Mouse (Mus musculus): Measurements from ENCODE around the gene Ttc4. TPM values are rescaled to one million over a fixed set of nuclear protein-coding genes. Genes with fewer than 3 reads are reported as not detected.
A peak's percentile ranks its signal among the peaks of the same experiment; 100 is the strongest.

The Ttc4 gene
- polyA plus RNA-seq, 1 experiment from 2014 or later: 121 TPM

DNA sequence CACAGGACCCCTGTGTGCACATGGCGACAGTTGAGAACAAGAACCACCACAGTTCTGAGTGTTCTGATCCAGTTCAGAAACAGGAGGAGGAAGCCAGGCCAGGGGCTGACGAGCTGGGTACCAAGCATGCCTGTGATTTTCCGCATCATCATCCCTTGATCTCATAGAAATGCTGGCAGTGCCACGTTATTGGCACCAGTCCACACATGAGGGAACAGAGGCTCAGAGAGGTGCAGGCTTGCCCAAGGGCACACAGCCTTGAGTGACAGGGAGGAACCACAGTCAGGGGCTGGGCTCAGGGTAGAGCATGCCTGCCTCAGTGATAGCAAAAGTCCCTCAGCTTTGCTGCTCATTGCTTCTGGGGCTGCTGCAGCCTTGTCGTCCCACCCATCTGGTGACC lies 50.9 kb downstream of the Ttc4 start:
- H3K4me1 ChIP-seq (ENCODE audit: control insufficient read depth, insufficient read depth, low read length): peaks cover 25% of the 10 kb centered on the region
- H3K36me3 ChIP-seq (ENCODE audit: control insufficient read depth, insufficient read depth, low read length): no peaks in the 10 kb centered on the region
- no peak overlapping the region for H3K4me3 ChIP-seq (replicated peaks; ENCODE audit: low read depth, low read length)
- H3K4me2 ChIP-seq (ENCODE audit: low read length): no peak overlapping the region
- no peak overlapping the region for H3K27ac ChIP-seq (replicated peaks; ENCODE audit: low read depth, low read length)
- DNase-seq: no peak
- WGBS: 79% methylated on average over 5 of the region's 5 CpGs
- ATAC-seq (ENCODE audit: low FRiP score, low TSS enrichment): no peak
- no peak overlapping the region for H3K9ac ChIP-seq (replicated peaks; ENCODE audit: low read length)
- H3K27me3 ChIP-seq (ENCODE audit: control insufficient read depth, insufficient read depth, low read length): peaks cover under 1% of the 10 kb centered on the region; the same call in 1 of the 2 replicates
- no peaks in the 10 kb centered on the region for H3K9me3 ChIP-seq (ENCODE audit: control insufficient read depth, low read length)

DNA sequence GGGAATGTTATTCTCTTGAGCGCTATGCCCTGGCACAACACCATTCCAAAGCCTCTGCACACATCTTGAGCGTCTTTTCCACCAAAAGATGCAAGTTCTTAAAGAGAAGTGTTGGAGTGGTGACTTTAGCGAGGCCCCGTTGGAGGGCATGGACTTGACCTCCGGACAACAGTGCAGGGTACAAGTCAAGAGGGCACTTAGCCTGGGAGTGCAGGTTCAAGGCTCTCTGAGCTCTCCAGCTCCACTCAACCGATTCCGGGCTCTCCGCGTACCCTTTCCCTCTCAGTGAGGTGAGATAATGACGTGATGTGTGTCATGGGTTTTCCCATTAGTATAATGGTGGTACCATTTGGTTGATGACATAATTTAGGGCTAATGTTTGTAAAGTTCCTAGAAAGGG lies 54.5 kb downstream of the Ttc4 start:
- H3K4me3 ChIP-seq (replicated peaks; ENCODE audit: low read depth, low read length): no peak overlapping the region
- H3K4me2 ChIP-seq (ENCODE audit: low read length): no peak overlapping the region
- 89% methylated on average over 10 of the region's 10 CpGs for WGBS
- no peaks in the 10 kb centered on the region for H3K36me3 ChIP-seq (ENCODE audit: control insufficient read depth, insufficient read depth, low read length)
- no peaks in the 10 kb centered on the region for H3K9me3 ChIP-seq (ENCODE audit: control insufficient read depth, low read length)
- no peak overlapping the region for H3K27ac ChIP-seq (replicated peaks; ENCODE audit: low read depth, low read length)
- H3K4me1 ChIP-seq (ENCODE audit: control insufficient read depth, insufficient read depth, low read length): no peaks in the 10 kb centered on the region
- peaks cover 12% of the 10 kb centered on the region for H3K27me3 ChIP-seq (ENCODE audit: control insufficient read depth, insufficient read depth, low read length)
- H3K9ac ChIP-seq (replicated peaks; ENCODE audit: low read length): no peak overlapping the region
- no peak for ATAC-seq (ENCODE audit: low FRiP score, low TSS enrichment)
- no peak for DNase-seq

DNA sequence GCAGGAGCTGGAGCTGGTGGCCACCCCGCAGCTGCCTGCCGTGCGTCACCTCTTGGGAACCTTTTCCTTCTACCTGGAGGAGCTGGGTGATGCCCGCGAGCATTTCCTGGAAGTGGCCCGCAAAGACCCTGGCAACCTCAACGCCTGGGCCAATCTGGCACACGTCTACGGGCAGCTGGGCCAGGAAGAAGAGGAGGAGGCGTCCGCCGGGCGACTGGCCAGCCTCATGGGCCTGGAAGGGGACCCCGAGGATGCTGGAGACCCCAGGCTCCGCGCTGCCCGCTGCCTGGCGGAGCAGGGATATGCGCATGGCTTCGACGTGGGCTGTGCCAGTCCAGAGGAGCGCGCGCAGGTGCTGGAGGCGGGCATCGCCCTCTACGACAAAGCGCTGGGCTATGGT lies 56.0 kb downstream of the Ttc4 start:
- WGBS: 35% methylated on average over 28 of the region's 28 CpGs
- H3K27ac ChIP-seq (replicated peaks; ENCODE audit: low read depth, low read length): 0 out of 2 replicates have a peak overlapping the region, but pooled peaks have one; percentile 3
- H3K4me3 ChIP-seq (replicated peaks; ENCODE audit: low read depth, low read length): no peak overlapping the region; the same call in 1 of the 2 replicates
- H3K27me3 ChIP-seq (ENCODE audit: control insufficient read depth, insufficient read depth, low read length): peaks cover 12% of the 10 kb centered on the region
- no peaks in the 10 kb centered on the region for H3K36me3 ChIP-seq (ENCODE audit: control insufficient read depth, insufficient read depth, low read length)
- ATAC-seq (ENCODE audit: low FRiP score, low TSS enrichment) (no peak), DNase-seq (no peak)
- H3K4me1 ChIP-seq (ENCODE audit: control insufficient read depth, insufficient read depth, low read length): no peaks in the 10 kb centered on the region
- no peak overlapping the region for H3K9ac ChIP-seq (replicated peaks; ENCODE audit: low read length)
- no peaks in the 10 kb centered on the region for H3K9me3 ChIP-seq (ENCODE audit: control insufficient read depth, low read length)
- H3K4me2 ChIP-seq (ENCODE audit: low read length): no peak overlapping the region

DNA sequence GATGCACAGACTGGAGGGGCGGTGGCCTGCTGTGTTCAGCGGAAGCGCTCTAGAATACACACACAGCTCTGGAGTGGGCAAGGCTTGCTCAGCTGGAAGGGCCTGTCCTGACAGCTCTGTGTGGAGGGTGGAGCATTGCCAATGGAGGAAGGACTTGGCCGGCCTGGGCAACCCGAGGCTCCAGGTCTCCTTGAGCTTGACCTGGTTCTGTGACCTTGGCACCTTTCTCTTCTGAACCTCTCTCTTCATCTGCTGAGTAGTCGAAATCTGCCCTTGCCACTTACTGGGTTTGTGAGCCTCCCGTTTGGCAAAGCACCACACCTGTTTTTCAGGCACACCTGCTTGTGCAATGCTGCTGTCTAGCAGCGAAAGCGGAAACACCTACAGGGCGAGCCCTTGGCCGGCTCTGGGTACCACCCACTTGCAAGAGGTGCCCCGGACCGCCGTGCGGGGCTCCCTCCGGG lies 56.7 kb downstream of the Ttc4 start, which contains the start of gene Ttc22:
Gene Ttc22 (plus strand): TSS at position 403 of the 464 bp plus-strand sequence.
- Histone ChIP-seq H3K4me3 (replicated peaks; ENCODE audit: low read depth, low read length) (no peak within 1 kb of the TSS; the same call in 1 of the 2 replicates), H3K4me2 (ENCODE audit: low read length) (no peak within 1 kb of the TSS), H3K9me3 (ENCODE audit: control insufficient read depth, low read length) (no peaks in the 10 kb centered on the region), H3K27me3 (ENCODE audit: control insufficient read depth, insufficient read depth, low read length) (peaks cover 12% of the 10 kb centered on the region), H3K36me3 (ENCODE audit: control insufficient read depth, insufficient read depth, low read length) (no peaks in the 10 kb centered on the region), H3K27ac (replicated peaks; ENCODE audit: low read depth, low read length) (0 out of 2 replicates have a peak within 1 kb of the TSS, but pooled peaks have one; percentile 3), H3K9ac (replicated peaks; ENCODE audit: low read length) (no peak within 1 kb of the TSS), H3K4me1 (ENCODE audit: control insufficient read depth, insufficient read depth, low read length) (peaks cover 3% of the 10 kb centered on the region; the same call in 1 of the 2 replicates)
- 28% methylated on average over 16 of the region's 16 CpGs for WGBS
- no peak for DNase-seq
- ATAC-seq (ENCODE audit: low FRiP score, low TSS enrichment): no peak

DNA sequence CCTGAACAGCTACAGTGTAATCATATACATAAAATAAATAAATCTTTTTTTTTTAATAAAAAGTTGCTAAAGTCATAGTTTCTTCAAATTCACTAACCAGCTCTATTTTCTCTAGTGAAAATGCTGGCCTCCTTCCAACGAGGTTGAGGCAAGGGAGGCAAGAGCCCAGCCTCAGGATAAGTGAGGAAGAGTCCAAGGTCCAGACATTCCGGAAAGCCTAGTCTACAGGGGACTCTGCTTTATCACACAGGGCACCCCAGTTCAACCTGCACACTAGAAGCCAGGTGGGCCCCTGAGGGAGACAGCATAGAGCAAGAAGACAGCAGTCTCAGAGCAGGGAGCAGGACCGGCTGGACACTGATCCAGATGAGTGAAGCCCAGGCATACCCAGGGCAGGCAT lies 57.3 kb downstream of the Ttc4 start:
- peaks cover 12% of the 10 kb centered on the region for H3K27me3 ChIP-seq (ENCODE audit: control insufficient read depth, insufficient read depth, low read length)
- H3K9me3 ChIP-seq (ENCODE audit: control insufficient read depth, low read length): no peaks in the 10 kb centered on the region
- H3K4me3 ChIP-seq (replicated peaks; ENCODE audit: low read depth, low read length): no peak overlapping the region
- no peaks in the 10 kb centered on the region for H3K36me3 ChIP-seq (ENCODE audit: control insufficient read depth, insufficient read depth, low read length)
- H3K4me2 ChIP-seq (ENCODE audit: low read length): no peak overlapping the region
- WGBS: 68% methylated on average over 3 of the region's 3 CpGs
- no peak overlapping the region for H3K9ac ChIP-seq (replicated peaks; ENCODE audit: low read length)
- no peak overlapping the region for H3K27ac ChIP-seq (replicated peaks; ENCODE audit: low read depth, low read length)
- DNase-seq (no peak), ATAC-seq (ENCODE audit: low FRiP score, low TSS enrichment) (no peak)
- H3K4me1 ChIP-seq (ENCODE audit: control insufficient read depth, insufficient read depth, low read length): peaks cover 6% of the 10 kb centered on the region; the same call in 1 of the 2 replicates

DNA sequence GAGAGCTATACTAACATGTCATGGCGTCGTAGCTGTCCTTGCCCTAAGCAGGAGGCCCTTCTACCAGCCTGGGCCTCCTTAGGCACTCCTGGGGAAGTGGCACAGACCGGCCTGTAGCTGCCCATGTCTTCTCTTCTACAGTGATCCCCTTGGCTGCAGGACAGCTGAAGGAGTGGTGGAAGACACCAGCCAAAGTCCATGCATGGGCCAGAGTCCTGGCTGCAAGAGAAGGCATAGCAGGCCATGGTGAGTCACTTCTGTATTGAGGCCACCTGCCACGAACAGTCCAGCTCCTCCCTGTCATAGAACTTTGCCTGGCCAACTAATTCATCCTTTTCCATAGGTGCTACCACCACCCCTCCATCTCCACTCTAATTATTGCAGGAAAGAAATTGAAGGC lies 59.8 kb downstream of the Ttc4 start:
- peaks cover 12% of the 10 kb centered on the region for H3K27me3 ChIP-seq (ENCODE audit: control insufficient read depth, insufficient read depth, low read length)
- H3K27ac ChIP-seq (replicated peaks; ENCODE audit: low read depth, low read length): no peak overlapping the region
- DNase-seq: no peak
- no peak overlapping the region for H3K9ac ChIP-seq (replicated peaks; ENCODE audit: low read length)
- H3K4me2 ChIP-seq (ENCODE audit: low read length): no peak overlapping the region
- ATAC-seq (ENCODE audit: low FRiP score, low TSS enrichment): no peak
- H3K4me1 ChIP-seq (ENCODE audit: control insufficient read depth, insufficient read depth, low read length): peaks cover 6% of the 10 kb centered on the region; the same call in 1 of the 2 replicates
- no peaks in the 10 kb centered on the region for H3K9me3 ChIP-seq (ENCODE audit: control insufficient read depth, low read length)
- 87% methylated on average over 4 of the region's 4 CpGs for WGBS
- no peak overlapping the region for H3K4me3 ChIP-seq (replicated peaks; ENCODE audit: low read depth, low read length)
- H3K36me3 ChIP-seq (ENCODE audit: control insufficient read depth, insufficient read depth, low read length): no peaks in the 10 kb centered on the region

DNA sequence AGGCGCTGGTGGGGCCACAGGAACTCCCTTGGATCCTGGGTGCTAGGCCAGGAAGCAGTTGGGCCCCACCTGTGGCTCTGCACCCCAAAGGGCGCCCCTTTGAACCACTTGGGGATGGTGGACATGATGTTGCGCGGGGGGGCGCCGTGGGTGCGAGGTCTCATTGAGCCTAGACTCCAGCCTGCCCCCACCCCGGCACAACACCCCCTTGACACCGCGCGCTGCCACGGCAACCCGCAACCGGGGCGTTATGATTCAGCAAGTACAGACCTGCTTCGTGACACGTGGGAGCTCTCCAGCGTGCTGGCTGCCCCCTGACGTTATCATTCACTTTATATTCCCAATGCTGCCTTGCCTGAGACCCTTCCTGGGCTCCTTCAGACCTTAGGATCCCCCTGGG lies 61.7 kb downstream of the Ttc4 start, which contains the start of gene Lexm:
Gene Lexm (minus strand): TSS at position 186 of the 400 bp plus-strand sequence.
- under 1% methylated on average over 19 of the region's 19 CpGs for WGBS
- ATAC-seq (ENCODE audit: low FRiP score, low TSS enrichment): no peak
- no peaks in the 10 kb centered on the region for H3K9me3 ChIP-seq (ENCODE audit: control insufficient read depth, low read length)
- H3K9ac ChIP-seq (replicated peaks; ENCODE audit: low read length): peak within 1 kb of the TSS; percentile 26
- DNase-seq: peak; percentile 33
- peak within 1 kb of the TSS; percentile 48 for H3K4me2 ChIP-seq (ENCODE audit: low read length)
- no peaks in the 10 kb centered on the region for H3K36me3 ChIP-seq (ENCODE audit: control insufficient read depth, insufficient read depth, low read length)
- no peak within 1 kb of the TSS for H3K4me3 ChIP-seq (replicated peaks; ENCODE audit: low read depth, low read length)
- H3K4me1 ChIP-seq (ENCODE audit: control insufficient read depth, insufficient read depth, low read length): peaks cover 6% of the 10 kb centered on the region; the same call in 1 of the 2 replicates
- peaks cover 11% of the 10 kb centered on the region for H3K27me3 ChIP-seq (ENCODE audit: control insufficient read depth, insufficient read depth, low read length)
- no peak within 1 kb of the TSS for H3K27ac ChIP-seq (replicated peaks; ENCODE audit: low read depth, low read length)

DNA sequence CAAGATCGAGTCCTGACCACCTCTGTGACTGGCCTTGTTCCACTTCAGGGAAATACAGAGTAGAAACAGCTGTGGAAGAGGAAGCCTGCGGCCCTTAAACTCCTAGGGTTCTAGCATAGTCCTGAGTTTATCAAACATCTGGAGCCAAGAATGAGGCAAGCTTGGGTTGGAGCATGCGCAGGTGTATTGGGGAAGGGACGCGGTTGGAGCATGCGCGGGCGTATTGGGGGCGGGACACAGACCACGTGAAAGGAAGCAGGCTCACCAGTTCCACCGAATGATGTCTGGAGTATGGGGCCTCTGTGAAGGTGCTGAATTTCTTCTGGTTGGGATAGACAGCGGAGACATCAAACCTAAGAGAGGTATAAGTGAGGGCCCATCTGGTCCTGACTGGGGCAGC lies 63.1 kb downstream of the Ttc4 start:
- H3K9ac ChIP-seq (replicated peaks; ENCODE audit: low read length): no peak overlapping the region
- 82% methylated on average over 12 of the region's 12 CpGs for WGBS
- no peaks in the 10 kb centered on the region for H3K9me3 ChIP-seq (ENCODE audit: control insufficient read depth, low read length)
- no peak overlapping the region for H3K4me2 ChIP-seq (ENCODE audit: low read length)
- peaks cover 6% of the 10 kb centered on the region; the same call in 1 of the 2 replicates for H3K4me1 ChIP-seq (ENCODE audit: control insufficient read depth, insufficient read depth, low read length)
- no peaks in the 10 kb centered on the region for H3K36me3 ChIP-seq (ENCODE audit: control insufficient read depth, insufficient read depth, low read length)
- H3K27ac ChIP-seq (replicated peaks; ENCODE audit: low read depth, low read length): no peak overlapping the region
- DNase-seq (no peak), ATAC-seq (ENCODE audit: low FRiP score, low TSS enrichment) (no peak)
- H3K4me3 ChIP-seq (replicated peaks; ENCODE audit: low read depth, low read length): no peak overlapping the region
- H3K27me3 ChIP-seq (ENCODE audit: control insufficient read depth, insufficient read depth, low read length): peaks cover 5% of the 10 kb centered on the region; the same call in 1 of the 2 replicates

DNA sequence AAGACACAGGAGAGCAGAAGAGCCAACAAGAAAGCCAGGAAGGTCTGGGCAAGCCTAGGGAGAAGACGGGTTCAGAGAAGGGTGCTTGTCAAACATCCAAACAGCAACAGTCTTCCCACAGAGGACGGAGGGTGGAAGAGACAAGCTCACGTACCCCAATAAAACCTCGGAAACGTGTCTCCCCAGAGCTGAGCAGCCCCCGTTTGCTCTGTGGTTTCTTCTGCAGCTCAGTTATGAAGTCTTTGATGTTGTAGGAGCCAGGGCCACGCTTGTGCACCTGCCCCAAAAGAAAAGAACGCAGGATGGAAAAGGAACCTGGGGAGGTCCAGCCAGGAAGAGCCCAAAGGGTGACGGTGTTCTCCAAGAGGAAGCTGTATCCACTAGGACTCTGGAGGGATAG lies 63.9 kb downstream of the Ttc4 start:
- no peaks in the 10 kb centered on the region for H3K9me3 ChIP-seq (ENCODE audit: control insufficient read depth, low read length)
- no peak overlapping the region for H3K4me2 ChIP-seq (ENCODE audit: low read length)
- DNase-seq (no peak), ATAC-seq (ENCODE audit: low FRiP score, low TSS enrichment) (no peak)
- no peak overlapping the region for H3K27ac ChIP-seq (replicated peaks; ENCODE audit: low read depth, low read length)
- peaks cover 6% of the 10 kb centered on the region; the same call in 1 of the 2 replicates for H3K4me1 ChIP-seq (ENCODE audit: control insufficient read depth, insufficient read depth, low read length)
- no peaks in the 10 kb centered on the region for H3K36me3 ChIP-seq (ENCODE audit: control insufficient read depth, insufficient read depth, low read length)
- H3K27me3 ChIP-seq (ENCODE audit: control insufficient read depth, insufficient read depth, low read length): peaks cover 5% of the 10 kb centered on the region; the same call in 1 of the 2 replicates
- 86% methylated on average over 9 of the region's 9 CpGs for WGBS
- no peak overlapping the region for H3K4me3 ChIP-seq (replicated peaks; ENCODE audit: low read depth, low read length)
- H3K9ac ChIP-seq (replicated peaks; ENCODE audit: low read length): no peak overlapping the region
